Mouse (Mus musculus): ENCODE measurements around the gene Lrfn2.

Gene Lrfn2

GRCm38 (mm10) chr17:49124642-49125041 lies 192.5 kb downstream of the Lrfn2 start:
- DNase-seq (ENCODE audit: low spot score in 2 of 2) = no peak
